Comparison of ENCODE assay signal across 20 mouse cellular contexts in the genomic region with DNA sequence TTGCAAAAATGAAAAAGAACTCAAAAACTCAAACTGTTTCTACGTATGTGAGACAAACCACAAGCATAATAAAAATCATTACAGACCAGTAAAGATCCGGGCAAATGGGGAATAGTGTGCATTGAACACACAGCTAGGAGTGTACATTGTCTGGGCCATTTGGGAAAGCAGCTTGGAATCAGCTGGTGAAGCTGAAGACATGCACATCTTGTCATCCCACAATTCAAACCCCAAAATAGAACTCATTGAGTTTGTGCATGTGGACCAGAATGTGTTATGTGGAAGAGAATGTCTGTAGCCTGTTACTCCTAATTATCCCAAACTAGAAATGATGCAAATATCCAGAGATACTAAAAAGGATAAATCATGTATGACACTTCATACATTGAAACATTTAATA. TPM values are rescaled to one million over a fixed set of nuclear protein-coding genes. Genes with fewer than 3 reads are reported as not detected.
"Had no signal": no experiment of that assay in that cellular context is flagged by ENCODE, and none has a peak within 500 bp of the region (broad histone marks: within the 10 kb centered on the region; RNA-seq: fewer than 3 reads in every experiment).

No protein-coding gene starts in this region.

- H3K4me1 ChIP-seq: kidney, embryonic 15.5 days; limb, embryonic 15.5 days; liver, embryonic 12.5 days; megakaryocyte, embryonic 14.5 days; midbrain, embryonic 15.5 days; neural tube, embryonic 13.5 days had no signal

- H3K27ac ChIP-seq: hindbrain, postnatal 0 days; kidney, embryonic 15.5 days; limb, embryonic 15.5 days; liver, embryonic 12.5 days; midbrain, embryonic 15.5 days; neural tube, embryonic 13.5 days; stomach, postnatal 0 days had no signal

- H3K9me3 ChIP-seq: kidney, embryonic 15.5 days; limb, embryonic 15.5 days; liver, embryonic 12.5 days; midbrain, embryonic 15.5 days; neural tube, embryonic 13.5 days had no signal

- H3K27me3 ChIP-seq: kidney, embryonic 15.5 days; limb, embryonic 15.5 days; liver, embryonic 12.5 days; megakaryocyte, embryonic 14.5 days; midbrain, embryonic 15.5 days; neural tube, embryonic 13.5 days had no signal

- H3K36me3 ChIP-seq: kidney, embryonic 15.5 days; limb, embryonic 15.5 days; liver, embryonic 12.5 days; midbrain, embryonic 15.5 days; neural tube, embryonic 13.5 days had no signal

- DNase-seq: kidney, adult 11 months; kidney, postnatal 25 days; lung, embryonic 14.5 days; lung, postnatal 10 days; lung, postnatal 4 days; retina, postnatal 1 day; right cerebral cortex, postnatal 14 days; thymus, adult 18-20 months; thymus, postnatal 25 days had no signal

- H3K9ac ChIP-seq: kidney, embryonic 15.5 days; limb, embryonic 15.5 days; liver, embryonic 12.5 days; lung, embryonic 14.5 days; midbrain, embryonic 15.5 days; neural tube, embryonic 13.5 days had no signal

- ATAC-seq: hindbrain, postnatal 0 days; liver, embryonic 12.5 days; midbrain, embryonic 15.5 days had no signal

- H3K4me3 ChIP-seq: kidney, embryonic 15.5 days; limb, embryonic 15.5 days; liver, embryonic 12.5 days; megakaryocyte, embryonic 14.5 days; midbrain, embryonic 15.5 days; neural tube, embryonic 13.5 days had no signal

- H3K4me2 ChIP-seq: kidney, embryonic 15.5 days; limb, embryonic 15.5 days; liver, embryonic 12.5 days; lung, embryonic 14.5 days; midbrain, embryonic 11.5 days; midbrain, embryonic 15.5 days; neural tube, embryonic 13.5 days had no signal

RNA-seq across cellular contexts. Expression of a gene that starts 34.9 kb away (rescaled TPM):
- polyA plus RNA-seq: kidney, embryonic 15.5 days; liver, embryonic 12.5 days; liver, embryonic 16.5 days; small intestine, adult 2 months had no signal
